Mouse (Mus musculus): ENCODE results near the gene Vps9d1.
"Not testable (repeated sequence)": the region's sequence is repeated elsewhere in the genome, so short reads cannot be mapped to it uniquely, and the experiment has no call there.

The Vps9d1 gene

DNA sequence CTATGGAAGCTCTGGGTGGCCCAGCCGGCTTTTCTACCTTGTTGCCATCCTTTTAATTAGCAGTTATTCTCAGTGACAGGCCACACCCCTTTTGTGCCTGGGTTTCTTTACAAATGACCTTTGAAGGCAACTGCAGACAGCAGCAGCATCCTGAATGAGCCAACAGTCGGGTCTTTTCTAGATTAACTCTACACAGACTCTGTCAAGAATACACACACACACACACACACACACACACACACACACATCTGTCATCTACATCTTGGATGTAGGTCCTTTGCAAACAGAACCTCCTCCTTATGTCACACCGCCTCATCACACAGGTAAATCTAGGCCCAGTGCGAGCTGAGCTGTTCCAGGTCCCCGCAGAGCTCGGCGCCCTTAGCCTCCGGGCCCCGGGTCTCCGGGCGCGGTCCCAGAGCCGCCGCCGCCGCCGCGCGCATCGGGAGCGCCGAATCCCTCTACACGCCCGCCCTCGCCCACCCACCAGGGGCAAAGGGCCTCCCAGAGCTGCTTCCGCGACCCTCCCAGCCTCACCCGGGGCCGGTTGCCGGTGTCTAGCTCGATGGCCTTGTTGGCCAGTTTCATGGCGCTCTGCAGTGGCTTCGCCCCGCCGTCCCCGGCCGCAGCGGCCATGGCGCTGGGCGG, 573 bp downstream of the Vps9d1 start:
- in situ Hi-C loops (cut with MboI) = no loop called here

DNA sequence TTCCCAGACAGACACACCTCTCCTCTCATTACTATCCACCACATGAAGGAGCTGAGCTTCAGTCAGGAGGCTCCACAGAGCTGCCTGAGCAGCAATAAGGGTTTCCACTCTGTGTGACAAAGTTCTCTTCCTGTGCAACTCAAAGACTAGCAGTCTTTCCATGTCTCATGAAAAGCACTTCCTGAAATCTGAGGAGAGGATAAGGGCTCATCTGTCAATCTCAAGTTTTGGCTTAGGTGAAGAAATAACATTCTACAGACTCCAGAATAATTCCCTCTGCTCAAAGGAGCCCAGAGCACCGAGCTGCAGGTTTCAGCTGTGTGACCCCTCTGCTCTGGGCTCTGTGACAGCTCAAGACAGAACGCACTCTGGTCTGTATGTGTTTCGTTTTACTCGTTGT, 1.2 kb downstream of the Vps9d1 start:
- in situ Hi-C loops (cut with MboI) = no loop called here

DNA sequence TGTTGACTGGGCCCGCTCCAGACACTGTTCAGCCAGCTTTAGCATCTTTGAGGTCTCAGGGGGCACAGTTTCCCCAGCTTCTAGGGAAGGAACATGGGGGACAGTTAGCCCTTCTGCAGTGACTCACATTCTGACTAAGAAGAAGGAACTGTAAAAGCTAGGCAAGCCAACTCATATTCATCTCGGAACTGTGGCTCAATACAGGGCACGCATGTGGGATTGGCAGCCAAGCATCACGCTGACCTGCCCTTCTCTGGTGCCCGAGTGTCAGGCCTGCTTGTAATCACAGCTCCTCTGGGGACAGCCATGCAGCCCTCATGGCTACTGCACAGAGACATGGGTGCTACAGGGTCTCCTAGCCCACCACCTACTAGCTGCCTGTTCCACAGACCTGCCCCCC, 3.2 kb downstream of the Vps9d1 start:
- in situ Hi-C loops (cut with MboI) = no loop called here

DNA sequence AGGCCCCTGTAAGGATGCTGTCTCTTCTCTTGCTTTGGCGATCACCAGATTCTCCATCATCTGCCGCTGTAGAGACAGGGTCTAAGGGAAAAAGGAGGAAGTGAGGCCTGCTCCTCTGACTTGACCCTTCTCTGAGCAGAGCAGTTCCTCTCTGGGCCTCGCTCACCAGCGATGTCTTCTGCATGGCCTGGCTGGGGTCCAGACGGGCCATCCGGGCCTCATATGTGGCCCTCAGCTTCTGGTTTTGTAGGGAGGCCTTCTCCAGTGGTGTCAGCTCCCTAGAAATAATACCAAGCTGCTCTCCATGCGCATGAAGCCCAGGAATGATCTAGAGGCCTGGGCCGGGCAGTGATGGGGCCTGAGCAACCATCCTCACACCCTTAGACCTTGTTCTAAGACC, 5.6 kb downstream of the Vps9d1 start:
- in situ Hi-C loops (cut with MboI) = no loop called here

DNA sequence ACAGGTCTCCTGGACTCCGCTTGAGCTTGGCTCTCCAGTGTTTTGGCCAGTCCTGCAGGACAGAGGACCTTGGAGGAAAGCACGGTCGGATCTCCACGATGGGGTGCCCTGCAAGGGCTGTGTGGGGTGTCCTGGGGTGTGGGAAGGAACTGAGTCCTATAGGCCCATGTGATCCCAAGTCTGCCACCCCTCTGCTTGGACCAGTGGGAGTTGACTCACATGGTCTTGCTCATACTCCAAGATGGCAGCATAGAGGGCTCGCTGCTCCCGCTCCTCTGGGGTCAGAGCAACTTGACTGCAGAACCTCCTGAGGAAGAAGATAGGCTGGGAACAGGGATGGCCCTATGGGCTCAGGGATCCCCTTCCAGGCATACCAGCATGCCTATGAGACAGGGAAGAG, 6.4 kb downstream of the Vps9d1 start:
- in situ Hi-C loops (cut with MboI) = no loop called here

DNA sequence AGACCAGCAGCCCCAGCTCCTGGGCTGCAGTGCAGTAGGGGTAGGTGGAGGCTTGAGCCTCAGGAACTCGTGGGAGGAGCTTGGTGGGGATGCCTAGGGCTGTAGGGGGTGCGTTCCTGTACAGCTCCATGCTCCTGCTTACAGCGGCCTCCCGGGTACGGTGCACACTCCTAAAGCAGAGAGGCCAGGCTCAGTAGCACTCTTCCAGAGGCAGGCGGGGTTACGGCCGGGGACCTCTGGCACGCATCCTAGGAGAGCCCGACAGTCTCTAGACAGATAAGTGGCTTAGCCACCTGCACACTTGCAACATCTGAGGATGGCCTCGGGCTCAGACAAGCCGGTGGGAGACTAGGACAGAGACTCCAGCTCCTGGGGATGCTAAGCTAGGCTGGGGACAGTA, 8.6 kb downstream of the Vps9d1 start:
- in situ Hi-C loops (cut with MboI) = no loop called here

DNA sequence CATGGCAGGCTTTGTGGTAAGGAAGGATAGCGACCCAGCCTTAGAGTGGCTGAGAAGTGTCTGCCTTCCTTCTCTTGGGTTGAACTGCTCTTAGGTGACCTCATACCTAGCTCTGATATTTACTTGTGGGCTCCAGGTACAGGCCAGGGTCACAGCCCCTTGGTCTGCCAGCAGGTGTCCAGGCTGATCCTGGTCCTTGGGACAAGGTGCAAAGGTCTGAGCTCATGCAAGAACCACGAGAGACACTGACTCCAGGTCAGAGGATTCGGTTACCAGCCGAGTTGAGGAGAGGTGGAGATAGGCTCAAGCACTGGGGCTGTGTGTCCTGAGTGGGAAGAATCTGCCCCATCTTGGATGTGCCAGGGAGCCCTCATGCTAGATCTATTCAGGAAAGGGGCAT, 9.8 kb downstream of the Vps9d1 start:
- in situ Hi-C loops (cut with MboI) = no loop called here

DNA sequence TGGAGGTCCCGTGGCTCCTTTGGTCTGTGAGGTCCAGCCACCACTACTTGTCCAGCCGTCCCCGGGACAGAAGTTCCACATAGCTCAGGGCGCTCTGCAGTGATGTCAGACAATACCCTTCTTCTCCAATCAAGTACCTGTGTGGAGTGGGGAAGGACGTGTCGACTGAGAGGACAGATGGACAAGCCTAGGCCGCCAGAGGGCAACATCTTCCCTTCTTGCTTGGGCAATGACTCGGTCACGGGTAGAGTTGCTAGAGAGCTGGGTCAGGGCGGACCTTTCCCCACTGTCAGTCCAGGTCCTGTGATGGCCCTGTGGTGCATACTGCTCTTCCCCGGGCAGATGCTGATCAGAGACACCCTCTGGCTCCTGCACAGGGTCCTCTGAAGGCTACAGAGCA, 11.1 kb downstream of the Vps9d1 start:
- in situ Hi-C loops (cut with MboI) = no loop called here

DNA sequence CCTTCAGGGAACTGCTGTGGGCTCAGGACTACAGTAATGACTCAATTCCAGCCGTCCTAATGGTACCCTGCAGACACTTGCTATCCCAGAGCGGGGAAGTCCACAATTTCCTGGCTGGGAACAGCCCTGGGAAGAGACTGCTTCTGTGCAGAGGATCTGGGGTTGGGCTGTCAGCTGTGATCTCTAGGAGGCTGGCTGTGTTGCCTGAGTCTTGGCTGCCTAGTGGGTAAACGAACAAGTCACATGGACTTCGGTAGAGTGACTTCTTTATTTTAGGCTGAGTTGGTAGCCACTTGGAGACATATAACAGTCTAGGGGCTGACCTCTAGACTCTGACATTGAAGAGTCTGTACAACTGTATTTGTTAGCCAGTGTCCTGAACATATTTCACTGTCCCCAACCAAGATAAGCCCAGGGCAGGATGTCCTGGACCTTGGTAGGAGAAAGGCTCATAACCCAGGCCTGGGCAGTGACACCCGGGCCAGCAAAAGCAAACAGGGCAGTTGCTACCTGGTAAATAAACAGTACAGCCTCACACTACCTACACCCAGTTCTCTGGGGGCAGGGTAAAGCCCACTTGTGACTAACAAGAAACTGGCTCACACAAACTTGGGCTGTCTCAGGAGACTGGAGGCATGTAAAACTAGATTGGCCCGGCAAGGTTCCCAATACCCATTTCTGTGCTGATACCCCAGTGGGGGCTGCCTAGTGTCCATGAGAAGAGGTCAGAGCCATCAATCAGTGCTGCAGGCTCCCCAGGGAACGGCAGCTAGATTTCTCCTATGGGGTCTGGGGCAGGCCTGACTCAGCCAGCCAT, 11.8 kb downstream of the Vps9d1 start:
- in situ Hi-C loops (cut with MboI) = no loop called here

DNA sequence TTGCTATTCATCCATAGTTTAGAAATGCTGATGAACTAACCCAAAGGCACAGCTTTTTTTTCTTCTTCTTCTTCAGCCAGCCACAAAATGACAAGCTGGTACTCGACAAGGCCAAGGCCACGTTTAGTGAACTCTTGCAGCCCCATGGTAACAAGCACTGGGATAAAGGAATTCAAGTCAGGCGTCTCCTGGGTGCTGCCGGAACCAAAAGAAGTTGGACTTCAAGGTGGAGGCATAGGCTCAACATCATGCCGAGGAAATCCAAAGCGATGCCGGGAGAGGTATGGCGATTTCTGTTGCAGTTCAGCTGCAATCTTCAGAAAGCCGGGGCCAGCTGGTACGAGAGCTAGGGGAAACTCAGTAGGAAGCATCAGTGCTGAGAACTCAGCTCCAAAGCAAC, 14.8 kb downstream of the Vps9d1 start:
- in situ Hi-C loops (cut with MboI) = no loop called here

DNA sequence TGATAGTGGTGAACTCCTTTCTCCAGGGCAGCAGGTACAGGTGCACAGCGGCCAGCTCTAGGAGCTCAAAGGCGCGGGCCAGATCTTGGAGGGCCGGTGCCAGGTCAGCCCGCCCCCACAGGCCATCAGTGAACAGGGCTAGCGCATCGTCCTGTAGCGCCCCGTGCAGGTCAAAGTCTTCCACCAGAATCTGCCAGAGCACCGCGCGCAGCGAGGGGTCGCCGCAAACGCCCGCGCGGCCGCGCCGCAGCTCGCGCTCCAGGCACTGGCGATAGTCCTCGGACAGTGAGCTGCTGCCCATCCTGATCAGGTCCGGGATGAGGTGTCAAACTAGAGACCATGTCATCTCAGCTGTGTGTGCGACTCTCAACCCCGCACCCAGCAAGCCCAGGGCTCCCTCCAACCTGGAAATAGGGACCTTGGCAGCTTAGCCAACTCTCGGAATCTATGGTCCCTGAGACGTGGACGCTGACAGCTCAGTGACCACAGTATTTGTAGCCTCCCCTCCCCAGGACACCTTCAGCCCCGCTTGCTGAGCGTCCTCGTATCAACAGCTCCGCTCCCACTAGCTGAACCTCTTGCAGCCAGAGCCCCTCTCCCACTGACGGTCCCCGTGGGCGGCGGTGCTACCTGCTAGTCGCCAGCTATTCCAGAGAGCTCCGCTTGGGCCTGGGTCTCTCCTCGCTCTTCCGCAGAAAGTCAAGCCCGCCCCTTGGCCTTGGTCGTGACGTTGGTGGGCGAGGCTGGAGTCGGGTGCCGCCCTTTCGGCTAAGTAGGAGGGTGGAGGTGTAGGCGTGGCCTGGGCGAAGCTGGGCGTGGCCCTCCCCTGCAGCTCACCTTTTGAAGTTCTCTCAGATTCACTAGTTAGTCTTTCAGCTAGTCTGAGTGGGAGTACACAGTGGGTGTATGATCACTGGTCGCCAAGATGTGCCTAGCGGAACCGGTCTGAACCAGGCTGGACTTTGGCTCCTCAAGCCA, 18.3 kb downstream of the Vps9d1 start, which contains the start of gene Spata2l:
Spata2l (minus strand) TSS at position 714 of the 978 bp plus-strand sequence.
- in situ Hi-C loops (cut with MboI) = no loop called here

DNA sequence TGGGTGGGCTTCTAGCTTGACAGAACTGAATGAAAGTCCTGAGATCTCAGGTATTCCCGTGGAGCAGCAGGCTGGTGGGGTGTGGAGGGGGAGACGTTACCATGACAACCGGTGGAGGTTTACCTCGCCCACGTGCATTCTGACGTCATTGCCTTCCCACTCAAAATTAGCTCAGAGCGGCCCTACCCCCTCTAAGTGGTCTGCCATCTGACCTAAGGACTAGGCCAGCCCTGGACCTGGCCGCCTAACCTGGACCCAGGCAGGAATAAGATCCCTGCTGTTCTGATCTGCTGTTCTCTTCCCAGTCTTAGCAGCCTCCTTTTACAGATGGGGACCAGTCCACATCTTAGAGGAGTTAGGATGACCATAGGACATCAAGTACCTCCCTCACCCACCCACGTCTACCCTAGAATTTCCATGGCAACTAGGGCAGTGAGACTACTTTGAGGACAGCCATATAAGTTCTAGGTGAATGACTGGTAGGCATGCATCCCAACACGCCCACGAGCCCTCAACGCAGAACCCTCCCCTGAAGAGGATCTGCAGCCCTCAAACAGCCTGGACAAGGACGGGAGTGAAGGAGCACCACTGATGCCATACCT, 19.1 kb downstream of the Vps9d1 start:
- in situ Hi-C loops (cut with MboI) = no loop called here

DNA sequence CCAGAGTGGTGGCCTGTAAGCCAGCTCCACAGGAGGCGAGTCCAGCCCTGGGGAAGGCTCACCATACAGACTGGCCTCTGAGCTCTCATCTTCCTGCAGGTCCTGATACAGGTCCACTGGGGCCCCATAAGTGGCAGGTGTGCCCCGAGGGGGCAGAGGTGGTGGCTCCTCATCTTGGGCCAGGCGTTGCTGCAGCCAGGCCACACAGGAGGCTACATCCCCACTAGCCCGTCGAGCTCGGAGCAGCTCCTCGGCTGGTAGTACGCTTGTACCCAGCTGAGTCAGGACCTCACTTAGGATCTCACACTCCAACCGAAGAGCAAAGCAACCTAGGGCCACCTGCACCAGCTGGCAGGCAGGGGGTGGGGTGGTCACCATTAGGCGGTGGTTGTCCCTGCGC, 20.4 kb downstream of the Vps9d1 start:
- in situ Hi-C loops (cut with MboI) = no loop called here

DNA sequence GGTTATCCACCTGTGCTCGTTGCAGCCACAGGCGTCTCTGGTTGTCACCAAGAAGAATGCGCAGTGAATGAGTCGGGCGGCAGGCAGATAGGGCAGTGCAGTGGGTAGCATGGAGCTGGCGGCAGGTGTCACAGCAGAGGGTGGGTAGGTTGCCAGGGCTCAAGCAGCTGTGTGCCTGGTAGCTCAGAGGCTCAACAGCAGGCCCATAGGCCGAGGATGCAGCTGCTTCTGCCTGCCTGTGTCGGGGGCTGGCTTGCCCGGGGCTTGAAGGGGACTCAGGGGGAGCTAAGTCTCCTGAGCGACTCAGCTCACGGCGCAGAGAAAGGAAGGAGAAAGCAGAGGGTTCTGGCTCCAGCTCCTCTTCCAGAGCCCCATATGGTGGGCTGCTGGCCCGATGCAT, 20.8 kb downstream of the Vps9d1 start:
- in situ Hi-C loops (cut with MboI) = no loop called here

DNA sequence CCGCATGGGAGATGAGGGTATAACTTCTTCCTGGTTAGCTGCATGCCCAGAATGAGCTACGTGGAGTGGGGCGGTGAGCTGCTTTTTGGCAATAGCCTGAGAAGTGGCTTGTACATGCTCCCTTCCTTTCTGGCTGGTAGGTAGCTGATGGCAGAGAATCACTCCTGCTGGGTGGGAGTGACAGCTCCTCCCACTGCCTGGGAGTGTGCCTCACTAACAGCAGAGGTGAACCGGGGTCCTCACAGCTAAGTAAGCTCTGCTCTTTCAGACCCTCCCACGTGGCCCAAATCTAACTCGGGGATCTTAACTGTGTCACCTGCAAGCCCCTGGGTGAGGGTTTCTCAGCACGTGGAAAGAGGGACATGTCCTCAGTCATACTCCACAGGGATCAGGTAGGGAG, 21.6 kb downstream of the Vps9d1 start:
- in situ Hi-C loops (cut with MboI) = no loop called here

DNA sequence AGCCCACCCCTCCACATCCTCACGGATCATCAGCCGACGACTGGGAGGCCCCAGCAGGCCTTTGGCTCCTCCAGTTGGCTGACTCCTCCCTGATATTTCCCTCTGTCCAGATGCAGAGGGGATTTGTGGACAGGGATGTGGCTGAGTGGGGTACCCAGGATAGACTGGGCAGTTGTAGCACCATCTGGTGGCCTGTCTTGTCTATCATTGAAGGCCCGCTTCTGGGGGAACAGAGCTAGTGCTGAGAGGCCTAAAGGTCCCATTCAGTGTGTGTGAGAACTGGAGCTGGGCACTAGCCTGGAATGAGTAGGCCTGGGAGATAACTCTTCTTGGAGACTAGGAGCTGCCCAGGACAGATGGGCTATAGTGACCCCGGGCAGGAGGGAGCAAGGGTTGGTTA, 22.4 kb downstream of the Vps9d1 start:
- in situ Hi-C loops (cut with MboI) = no loop called here

DNA sequence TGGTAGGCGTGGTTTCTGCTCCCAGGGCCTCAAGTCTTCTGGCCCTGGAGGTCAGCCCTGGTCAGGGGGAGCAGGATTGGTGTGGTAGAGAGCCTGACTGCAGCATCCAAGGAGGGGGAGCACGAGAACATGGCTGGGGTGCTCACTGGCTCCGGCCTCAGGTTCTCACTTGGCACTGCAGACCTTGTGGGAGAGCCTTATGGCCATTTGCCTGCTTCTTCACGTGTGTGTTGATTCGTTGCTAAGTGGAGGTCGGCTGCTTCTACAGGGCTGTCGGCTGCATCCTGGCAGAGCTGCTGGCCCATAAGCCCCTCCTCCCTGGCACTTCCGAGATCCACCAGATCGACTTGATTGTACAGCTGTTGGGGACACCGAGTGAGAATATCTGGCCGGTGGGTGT, 23.8 kb downstream of the Vps9d1 start:
- in situ Hi-C loops (cut with MboI) = not testable (repeated sequence)

DNA sequence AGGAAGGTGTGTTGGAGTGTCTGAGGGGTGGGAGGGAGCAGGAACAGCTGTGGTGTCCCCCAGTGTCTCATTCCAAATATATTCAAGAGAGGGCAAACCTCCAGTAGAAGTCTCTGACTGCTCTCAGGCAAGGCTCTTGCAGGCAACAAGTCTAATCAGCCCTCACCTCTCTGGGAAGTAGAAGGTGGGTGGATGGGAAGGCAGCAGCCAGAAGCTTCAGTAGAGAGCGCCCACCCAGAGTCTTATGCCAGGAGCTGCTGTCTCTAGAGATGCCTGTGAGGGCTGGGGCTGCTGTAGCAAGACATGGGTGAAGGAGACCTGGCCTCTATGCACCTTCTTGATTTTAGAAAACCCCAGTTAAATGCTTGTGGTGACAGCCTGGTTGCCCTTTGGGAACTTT, 25.7 kb downstream of the Vps9d1 start:
- in situ Hi-C loops (cut with MboI) = no loop called here

DNA sequence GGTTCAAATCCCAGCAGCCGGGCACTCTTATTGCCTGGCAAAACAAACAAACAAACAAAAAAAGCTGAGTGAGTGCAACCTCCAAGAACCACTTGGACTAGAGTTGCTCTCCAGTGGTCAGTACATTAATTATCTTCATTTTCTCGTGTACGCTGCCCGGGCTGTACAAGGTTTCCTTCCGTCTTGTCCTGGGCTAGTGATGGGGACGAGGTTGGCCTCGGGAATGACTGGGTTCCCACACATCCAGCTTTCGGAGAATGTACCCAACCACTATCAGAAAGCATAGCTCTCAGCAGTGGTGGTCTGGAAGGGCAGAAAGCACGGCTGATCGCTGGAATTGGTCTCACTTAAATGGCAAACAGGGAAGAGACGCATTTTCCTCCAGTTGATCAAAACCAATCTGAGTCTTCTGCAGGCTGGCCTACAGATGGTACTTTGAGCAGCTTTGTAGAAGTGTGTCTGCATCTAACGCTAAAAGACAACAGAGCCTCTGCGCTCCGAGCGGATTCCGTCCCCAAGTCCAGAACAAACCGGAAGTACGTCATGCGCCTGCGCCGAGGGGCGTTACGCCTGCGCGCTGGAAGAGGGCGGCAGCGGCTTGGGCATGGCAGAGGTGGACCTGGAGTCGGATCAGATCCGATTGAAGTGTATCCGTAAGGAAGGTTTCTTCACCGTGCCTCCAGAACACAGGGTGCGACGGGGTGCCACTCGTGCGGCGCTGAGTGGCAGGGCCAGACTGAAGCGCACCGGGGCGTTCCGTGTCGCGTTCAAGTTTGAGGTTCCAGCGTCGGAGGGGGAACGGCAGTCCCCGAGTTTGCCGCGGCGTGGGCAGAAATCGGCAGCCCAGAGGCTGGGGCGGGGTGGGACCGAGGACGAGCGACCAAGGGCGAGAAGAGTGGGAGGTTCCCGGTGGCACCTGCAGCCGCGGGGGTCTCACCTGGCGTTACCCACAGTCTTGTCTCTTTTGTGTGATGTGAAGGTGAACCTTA, 29.6 kb downstream of the Vps9d1 start, which contains the start of gene Cdk10:
Cdk10 (plus strand) TSS at position 565 of the 989 bp plus-strand sequence.
- in situ Hi-C loops (cut with MboI) = no loop called here

DNA sequence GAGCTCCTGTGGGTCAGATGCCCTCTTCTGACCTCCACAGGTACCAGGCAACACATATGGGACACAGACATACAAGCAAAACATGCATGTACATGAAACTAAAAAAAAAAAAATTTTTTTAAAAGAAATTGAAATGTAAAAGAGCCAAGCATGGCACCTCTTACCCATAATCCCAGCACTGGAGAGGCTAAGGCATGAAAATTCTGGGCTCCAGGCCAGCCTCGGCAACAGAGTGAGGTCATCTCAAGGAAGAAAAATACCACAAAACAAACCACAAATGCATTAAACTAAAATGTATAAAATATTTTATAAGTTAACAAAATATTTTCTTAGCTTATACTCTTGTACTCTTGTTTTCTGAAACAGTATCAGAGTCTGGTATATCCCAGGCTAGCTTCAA, 33.2 kb downstream of the Vps9d1 start:
- in situ Hi-C loops (cut with MboI) = no loop called here

DNA sequence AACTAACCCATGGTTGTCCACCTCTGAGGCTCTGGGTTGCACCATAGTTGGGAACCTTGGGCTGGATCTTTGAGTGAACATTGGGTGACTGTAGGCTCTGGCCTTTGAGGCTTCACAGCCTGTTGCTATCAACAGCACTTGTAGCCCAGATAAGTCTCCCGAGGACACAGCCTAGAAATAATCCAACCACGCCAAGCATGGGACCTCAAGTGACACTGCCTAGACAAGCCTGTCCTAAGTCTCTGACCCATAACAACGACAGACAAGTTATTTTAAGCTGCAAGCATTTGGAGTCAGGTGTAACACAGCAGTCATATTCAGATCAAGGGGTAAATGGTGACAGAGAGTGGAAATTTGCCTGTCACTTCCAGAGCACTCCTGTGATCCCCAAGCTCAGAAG, 38.7 kb downstream of the Vps9d1 start:
- in situ Hi-C loops (cut with MboI) = no loop called here

All from mature B cell (primary cell).